Mouse (Mus musculus) embryonic facial prominence, embryonic 14.5 days (tissue): ENCODE data around the gene Vps13d. TPM values are rescaled to one million over a fixed set of nuclear protein-coding genes. Genes with fewer than 3 reads are reported as not detected.
"Not testable (repeated sequence)": the region's sequence is repeated elsewhere in the genome, so short reads cannot be mapped to it uniquely, and the experiment has no call there.

Source experiments
- ATAC-seq: fragments of 200-750 bp; cut with Nextera tagmentation; 2 replicates; pipeline ENCODE4 v1.8.0; 2017; ENCODE audit warnings: low read depth, moderate number of reproducible peaks, moderate TSS enrichment
- DNase-seq: peaks from one replicate; pipeline ENCODE4 v3.0.0-alpha.2; 2015; ENCODE audit warnings: low spot score
- H3K27ac ChIP-seq: fragments of 300-500 bp; sonication (generic); replicated peaks from 2 replicates; pipeline ENCODE4 v1.5.1; 2014; ENCODE audit warnings: low read depth, mild to moderate bottlenecking, low read length, moderate library complexity
- H3K27me3 ChIP-seq: fragments of 300-500 bp; sonication (generic); replicated peaks from 2 replicates; pipeline ENCODE4 v1.6.1; 2014; ENCODE audit warnings: low read length; ENCODE audit not compliant: control insufficient read depth, insufficient read depth
- H3K36me3 ChIP-seq: fragments of 300-500 bp; sonication (generic); 2 replicates; pipeline ENCODE4 v1.6.1; 2014; ENCODE audit warnings: low read length, mixed read lengths; ENCODE audit not compliant: control insufficient read depth, insufficient read depth
- H3K4me1 ChIP-seq: fragments of 300-500 bp; sonication (generic); 2 replicates; pipeline ENCODE4 v1.6.1; 2014; ENCODE audit warnings: antibody characterized with exemption, low read length; ENCODE audit not compliant: control insufficient read depth, insufficient read depth
- H3K4me2 ChIP-seq: fragments of 300-500 bp; sonication (generic); 2 replicates; pipeline ENCODE4 v1.6.1; 2014; ENCODE audit warnings: low read depth, mild to moderate bottlenecking, low read length, moderate library complexity, mixed read lengths
- H3K4me3 ChIP-seq: fragments of 300-500 bp; sonication (generic); 2 replicates; pipeline ENCODE4 v1.5.1; 2014; ENCODE audit warnings: low read depth, mild to moderate bottlenecking, low read length
- H3K9ac ChIP-seq: fragments of 300-500 bp; sonication (generic); 2 replicates; pipeline ENCODE4 v1.6.1; 2014; ENCODE audit warnings: low read depth, mild to moderate bottlenecking, low read length, moderate library complexity, mixed read lengths
- H3K9me3 ChIP-seq: fragments of 300-500 bp; sonication (generic); 2 replicates; pipeline ENCODE4 v1.6.1; 2016; ENCODE audit warnings: low read length; ENCODE audit not compliant: control insufficient read depth
- WGBS: fragments of 180-500 bp; shearing (Covaris S2); extraction: QIAGEN DNeasy Blood & Tissue Kit; methylation state at CpG from one replicate; pipeline ENCODE4 v1.1.7; 2014; 5-methylcytosine and 5-hydroxymethylcytosine counted together
- polyA plus RNA-seq: library from polyadenylated mRNA; unstranded; fragments of >200 nt; fragmentation: Nextera tagmentation; extraction: Ambion mirVana; gene quantifications from 2 replicates; pipeline ENCODE4 v1.2.1, GENCODE M21; 2014

Gene Vps13d
- polyA plus RNA-seq, 1 experiment from 2014 or later, result 14.5 TPM

DNA sequence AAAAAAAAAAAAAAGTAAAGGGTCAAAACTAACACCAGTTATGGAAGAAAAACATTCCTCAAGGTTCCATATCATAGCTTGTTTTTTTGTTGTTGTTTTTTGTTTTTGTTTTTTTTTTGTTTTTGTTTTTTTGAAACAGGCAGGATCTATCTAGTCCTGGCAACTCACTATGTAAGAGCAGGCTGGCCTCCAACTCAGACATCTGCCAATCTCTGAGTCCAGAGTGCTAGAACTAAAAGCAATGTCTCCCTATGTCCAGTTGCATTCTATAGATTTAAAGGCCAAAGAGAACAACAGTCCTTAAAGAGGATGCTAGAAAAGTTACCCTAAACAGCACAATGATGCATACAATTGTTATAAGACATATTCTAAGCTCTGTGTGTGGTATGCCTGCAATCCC, 6.2 kb downstream of the Vps13d start:
- no peaks in the 10 kb centered on the region for H3K27me3 ChIP-seq
- peaks cover 7% of the 10 kb centered on the region for H3K4me1 ChIP-seq
- H3K4me2 ChIP-seq, result no peak overlapping the region
- no peak overlapping the region for H3K4me3 ChIP-seq
- no peak overlapping the region for H3K27ac ChIP-seq
- no peak for ATAC-seq
- H3K9me3 ChIP-seq, result no peaks in the 10 kb centered on the region
- DNase-seq, result no peak
- no peak overlapping the region for H3K9ac ChIP-seq
- peaks cover 57% of the 10 kb centered on the region for H3K36me3 ChIP-seq

DNA sequence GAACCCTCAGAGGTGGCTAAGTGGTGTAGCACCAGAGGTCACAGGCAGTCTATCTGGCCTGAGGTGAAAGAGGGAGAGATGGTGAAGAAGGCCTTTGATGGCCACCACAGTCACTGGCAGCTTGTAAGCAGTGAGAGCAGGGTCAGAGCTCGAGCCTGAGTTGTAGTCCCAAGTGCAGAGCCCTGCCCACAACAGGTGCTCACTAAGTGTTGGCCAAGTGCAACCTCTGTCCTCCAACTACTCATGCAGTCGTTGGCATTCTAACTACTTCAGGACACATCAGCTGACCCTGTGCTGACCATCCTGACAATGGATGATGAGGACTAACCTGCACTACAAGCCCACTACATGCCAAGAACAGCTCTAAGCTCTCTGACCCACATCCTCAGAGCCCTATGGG, 7.2 kb downstream of the Vps13d start:
- H3K36me3 ChIP-seq, result peaks cover 62% of the 10 kb centered on the region

DNA sequence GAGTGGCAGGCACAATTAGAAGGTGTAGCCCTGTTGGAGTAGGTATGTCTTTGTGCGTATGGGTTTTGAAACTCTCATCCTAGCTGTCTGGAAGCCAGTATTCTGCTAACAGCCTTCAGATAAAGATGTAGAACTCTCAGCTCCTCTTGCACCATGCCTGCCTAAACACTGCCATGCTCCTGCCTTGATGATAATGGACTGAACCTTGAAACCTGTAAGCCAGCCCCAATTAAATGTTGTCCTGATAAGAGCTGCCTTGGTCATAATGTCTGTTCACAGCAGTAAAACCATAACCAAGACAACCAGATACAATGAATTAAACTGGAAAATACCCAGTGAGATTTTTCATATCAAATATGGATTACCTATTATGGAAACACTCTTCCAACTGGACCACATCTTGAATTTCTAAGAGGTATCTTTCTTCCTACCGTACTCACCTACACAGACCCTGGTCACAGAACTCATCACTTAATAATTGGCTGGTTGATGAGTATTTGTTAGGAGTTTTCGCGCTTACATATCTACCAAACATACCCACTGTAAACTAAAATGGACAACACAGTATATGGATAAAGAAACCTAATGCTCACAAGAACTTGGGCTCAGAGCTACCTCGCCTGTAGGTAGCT, 15.8 kb downstream of the Vps13d start:
- Histone ChIP-seq H3K4me3 (no peak overlapping the region), H3K4me1 (no peaks in the 10 kb centered on the region), H3K9ac (no peak overlapping the region), H3K27ac (no peak overlapping the region), H3K27me3 (no peaks in the 10 kb centered on the region), H3K4me2 (no peak overlapping the region), H3K9me3 (no peaks in the 10 kb centered on the region), H3K36me3 (peaks cover 64% of the 10 kb centered on the region)
- ATAC-seq (no peak), DNase-seq (no peak)
- 94% methylated on average over 5 of the region's 5 CpGs for WGBS

More for the DNA sequence above, 7.2 kb downstream of the Vps13d start:
- DNase-seq (no peak), ATAC-seq (no peak)
- Histone ChIP-seq H3K9ac (no peak overlapping the region), H3K4me1 (no peaks in the 10 kb centered on the region), H3K4me3 (no peak overlapping the region), H3K27me3 (no peaks in the 10 kb centered on the region), H3K9me3 (no peaks in the 10 kb centered on the region), H3K27ac (no peak overlapping the region), H3K4me2 (no peak overlapping the region)
- 76% methylated on average over 2 of the region's 2 CpGs for WGBS

DNA sequence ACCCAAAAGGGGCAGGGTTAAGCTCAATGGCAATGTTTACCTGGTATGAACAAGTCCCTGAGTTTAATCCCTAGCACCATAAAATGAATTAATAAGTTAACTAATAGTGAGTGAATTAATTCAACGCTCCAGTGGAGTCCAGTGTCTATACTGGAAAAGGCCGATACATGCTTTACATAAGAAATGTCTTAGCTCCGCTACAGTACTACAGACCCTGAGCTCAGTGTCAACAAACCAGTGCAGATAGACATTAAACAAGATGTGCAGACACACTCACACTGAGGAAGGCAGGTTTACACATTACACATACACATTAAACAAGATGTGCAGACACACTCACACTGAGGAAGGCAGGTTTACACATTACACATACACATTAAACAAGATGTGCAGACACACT, 29.3 kb downstream of the Vps13d start:
- H3K4me3 ChIP-seq, H3K9ac ChIP-seq, DNase-seq, H3K4me1 ChIP-seq, H3K27me3 ChIP-seq, H3K27ac ChIP-seq, H3K9me3 ChIP-seq, H3K4me2 ChIP-seq, ATAC-seq: not testable (repeated sequence)
- H3K36me3 ChIP-seq, result peaks cover 95% of the 10 kb centered on the region
- WGBS, result 94% methylated on average over 3 of the region's 3 CpGs

DNA sequence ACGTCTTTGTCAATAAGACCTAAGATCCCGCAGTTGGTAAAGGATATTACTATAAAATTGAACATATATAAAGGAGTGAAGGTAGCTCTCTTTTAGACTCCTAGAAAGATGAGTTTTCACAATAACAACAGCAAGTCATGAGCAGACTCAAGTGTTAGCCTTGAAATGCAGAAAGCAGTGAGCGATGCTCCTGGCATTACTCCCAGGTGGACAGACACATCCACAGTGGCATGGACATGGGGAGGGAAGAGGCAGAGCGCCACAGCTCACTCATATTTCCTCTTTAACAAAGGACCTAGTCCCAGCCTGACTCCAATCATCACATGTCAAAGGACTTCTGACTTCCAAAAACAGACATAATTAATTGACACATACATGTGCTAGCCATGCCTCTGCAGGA, 30.7 kb downstream of the Vps13d start:
- 92% methylated on average over 4 of the region's 4 CpGs for WGBS
- H3K4me2 ChIP-seq, result no peak overlapping the region
- no peaks in the 10 kb centered on the region for H3K4me1 ChIP-seq
- ATAC-seq, result no peak
- no peak overlapping the region for H3K9ac ChIP-seq
- no peaks in the 10 kb centered on the region for H3K9me3 ChIP-seq
- H3K27me3 ChIP-seq, result no peaks in the 10 kb centered on the region
- H3K27ac ChIP-seq, result no peak overlapping the region
- H3K4me3 ChIP-seq, result no peak overlapping the region
- DNase-seq, result no peak
- peaks cover 95% of the 10 kb centered on the region for H3K36me3 ChIP-seq

DNA sequence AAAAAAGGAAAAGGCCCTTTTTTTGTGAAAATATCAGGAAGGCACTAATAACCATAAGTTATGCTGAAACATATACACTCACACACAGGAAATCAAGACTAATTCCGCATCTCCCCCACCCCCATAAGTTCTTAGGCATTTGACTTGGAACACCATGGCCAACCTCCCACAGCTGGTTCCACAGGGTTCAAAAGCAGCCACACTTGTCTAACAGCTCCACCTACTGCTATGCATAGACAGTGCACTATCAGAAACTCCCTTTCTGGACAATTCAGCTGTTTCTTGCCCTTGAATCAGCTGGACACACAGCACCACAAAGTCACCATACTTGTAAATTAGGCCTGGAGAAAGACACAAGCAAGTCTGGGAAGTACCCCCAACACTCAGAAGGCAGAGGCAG, 33.6 kb downstream of the Vps13d start:
- Histone ChIP-seq H3K9me3 (no peaks in the 10 kb centered on the region), H3K4me2 (no peak overlapping the region), H3K27me3 (no peaks in the 10 kb centered on the region), H3K9ac (no peak overlapping the region), H3K4me1 (no peaks in the 10 kb centered on the region), H3K4me3 (no peak overlapping the region), H3K36me3 (peaks cover 97% of the 10 kb centered on the region), H3K27ac (no peak overlapping the region)
- WGBS, result 79% methylated on average over 1 of the region's 1 CpGs
- ATAC-seq (no peak), DNase-seq (peak; percentile 51)

DNA sequence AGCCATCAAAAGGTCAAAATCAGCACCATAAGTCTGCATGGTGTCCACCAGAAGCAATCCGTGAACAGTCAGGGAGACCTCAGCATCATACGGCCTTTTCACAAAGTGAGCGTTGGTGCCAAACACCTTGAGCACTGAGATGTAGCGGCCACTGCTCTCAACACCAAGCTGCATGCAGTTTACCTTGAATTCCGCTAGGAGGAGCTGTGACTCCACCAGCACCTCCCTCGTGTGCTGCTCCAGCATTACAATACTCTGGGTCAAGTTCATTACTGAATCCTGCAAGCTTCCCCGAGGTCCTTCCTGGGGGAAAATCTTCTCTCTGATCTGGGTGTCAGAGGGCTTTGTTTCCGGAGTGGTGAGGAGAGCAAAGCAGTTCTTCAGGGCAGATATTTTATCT, 38.8 kb downstream of the Vps13d start:
- Histone ChIP-seq H3K27ac (no peak overlapping the region), H3K36me3 (peaks cover 94% of the 10 kb centered on the region), H3K4me2 (no peak overlapping the region), H3K4me1 (no peaks in the 10 kb centered on the region), H3K27me3 (no peaks in the 10 kb centered on the region), H3K9me3 (no peaks in the 10 kb centered on the region), H3K9ac (no peak overlapping the region), H3K4me3 (no peak overlapping the region)
- DNase-seq (peak; percentile 32), ATAC-seq (0 out of 2 replicates have a peak, but pooled peaks have one; percentile 41)
- 47% methylated on average over 8 of the region's 8 CpGs for WGBS

DNA sequence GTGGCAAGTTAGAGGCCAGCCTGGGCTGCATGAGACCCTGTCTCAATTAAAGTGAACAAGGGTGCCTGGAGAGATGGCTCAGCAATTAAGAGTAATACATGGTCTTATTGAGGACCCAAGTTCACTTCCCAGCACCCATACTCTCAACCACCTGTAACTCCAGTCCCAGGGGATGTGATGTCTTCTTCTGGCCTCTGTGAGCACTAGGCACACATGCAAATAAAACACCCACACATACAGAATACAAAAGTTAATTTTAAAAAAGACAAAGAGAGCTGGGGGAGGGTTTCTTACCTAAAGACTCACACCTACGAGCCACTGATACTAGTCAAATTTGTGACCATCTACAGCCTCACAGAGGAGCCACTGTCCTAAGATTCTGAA, 43.7 kb downstream of the Vps13d start:
- ATAC-seq (no peak), DNase-seq (no peak)
- Histone ChIP-seq H3K27ac (no peak overlapping the region), H3K4me2 (no peak overlapping the region), H3K4me3 (no peak overlapping the region), H3K36me3 (peaks cover 85% of the 10 kb centered on the region), H3K4me1 (no peaks in the 10 kb centered on the region), H3K27me3 (no peaks in the 10 kb centered on the region), H3K9ac (no peak overlapping the region), H3K9me3 (no peaks in the 10 kb centered on the region)
- WGBS, result 86% methylated on average over 1 of the region's 1 CpGs

DNA sequence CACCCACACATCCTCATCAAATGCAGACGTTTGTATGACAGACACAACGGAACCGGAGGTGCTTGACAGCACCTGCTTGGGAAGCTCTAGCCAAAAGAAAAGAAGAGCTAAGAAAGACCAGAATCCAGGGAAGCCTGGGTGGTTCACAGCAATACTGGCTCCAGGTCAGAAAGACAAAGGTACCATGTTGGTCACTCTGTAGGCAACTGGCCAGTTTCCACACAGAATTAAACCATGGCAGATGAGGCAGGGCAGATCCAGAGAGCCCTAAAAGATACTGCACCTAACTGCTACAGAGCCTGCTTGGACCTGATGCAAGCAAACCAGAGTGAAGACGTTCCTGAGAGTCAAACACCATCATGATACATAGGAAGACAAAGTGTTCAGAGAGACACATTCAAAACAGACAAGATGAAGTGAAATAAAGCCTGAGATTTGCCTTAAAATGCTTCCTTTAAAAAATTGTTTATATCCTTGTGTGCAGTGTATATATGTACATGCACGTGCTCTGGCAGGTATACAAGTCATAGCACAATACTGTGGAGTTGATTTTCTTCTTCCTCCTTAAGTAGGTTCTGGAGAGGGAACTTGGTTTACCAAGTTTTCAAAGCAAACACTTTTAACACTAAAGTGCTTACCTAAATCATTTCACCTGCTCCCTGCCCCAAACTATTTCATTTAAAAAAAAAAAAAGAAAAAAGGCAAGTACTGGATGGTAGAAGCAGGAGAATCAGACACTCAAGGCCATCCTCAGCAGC, 44.3 kb downstream of the Vps13d start:
- Histone ChIP-seq H3K27me3 (no peaks in the 10 kb centered on the region), H3K9me3 (no peaks in the 10 kb centered on the region), H3K36me3 (peaks cover 81% of the 10 kb centered on the region), H3K4me1 (no peaks in the 10 kb centered on the region), H3K27ac (no peak overlapping the region), H3K4me2 (no peak overlapping the region), H3K4me3 (no peak overlapping the region), H3K9ac (no peak overlapping the region)
- 64% methylated on average over 5 of the region's 5 CpGs for WGBS
- DNase-seq (no peak), ATAC-seq (no peak)
